Mouse (Mus musculus) c-Kit-positive CD71-negative TER-119-negative erythroid progenitor cells, embryonic 14.5 days (primary cell): ENCODE results near the gene Oprd1.
A peak's percentile ranks its signal among the peaks of the same experiment; 100 is the strongest.

Experiments used
- DNase-seq: peaks from one replicate; pipeline ENCODE4 v3.0.0-alpha.2; 2013; ENCODE audit warnings: low read depth

Gene Oprd1

GRCm38 (mm10) chr4:132144080-132144841 is at the start of gene Oprd1:
Gene Oprd1 (minus strand): TSS chr4:132144486.
- no peak for DNase-seq

- DNase-seq, result no peak
Observed at GRCm38 (mm10) chr4:132187826-132188401, 43.6 kb upstream of the Oprd1 start.

- DNase-seq, result no peak
Observed at GRCm38 (mm10) chr4:132183162-132183561, 38.9 kb upstream of the Oprd1 start.

GRCm38 (mm10) chr4:132181721-132182658 is 37.7 kb upstream of the Oprd1 start:
- DNase-seq, result no peak

GRCm38 (mm10) chr4:132180710-132181109 is 36.4 kb upstream of the Oprd1 start:
- DNase-seq, result no peak

GRCm38 (mm10) chr4:132178630-132179059 is 34.4 kb upstream of the Oprd1 start:
- DNase-seq, result peak; percentile 65

GRCm38 (mm10) chr4:132176474-132176873 is 32.2 kb upstream of the Oprd1 start:
- no peak for DNase-seq

GRCm38 (mm10) chr4:132170891-132171290 is 26.6 kb upstream of the Oprd1 start:
- DNase-seq, result no peak

- no peak for DNase-seq
Observed at GRCm38 (mm10) chr4:132169761-132170160, 25.5 kb upstream of the Oprd1 start.

- DNase-seq, result no peak
Observed at GRCm38 (mm10) chr4:132169271-132169670, 25.0 kb upstream of the Oprd1 start.

- DNase-seq, result no peak
Observed at GRCm38 (mm10) chr4:132167436-132167835, 23.1 kb upstream of the Oprd1 start.

- DNase-seq, result no peak
Observed at GRCm38 (mm10) chr4:132166350-132167290, 22.3 kb upstream of the Oprd1 start.

GRCm38 (mm10) chr4:132165691-132166090 is 21.4 kb upstream of the Oprd1 start:
- no peak for DNase-seq

- no peak for DNase-seq
Observed at GRCm38 (mm10) chr4:132156941-132157622, 12.8 kb upstream of the Oprd1 start.

- DNase-seq, result no peak
Observed at GRCm38 (mm10) chr4:132154877-132155670, 10.8 kb upstream of the Oprd1 start.

GRCm38 (mm10) chr4:132151673-132152072 is 7.4 kb upstream of the Oprd1 start:
- no peak for DNase-seq

GRCm38 (mm10) chr4:132146201-132146600 is 1.9 kb upstream of the Oprd1 start:
- no peak for DNase-seq

- no peak for DNase-seq
Observed at GRCm38 (mm10) chr4:132145092-132145491, 806 bp upstream of the Oprd1 start.

GRCm38 (mm10) chr4:132138640-132139039 is 5.6 kb downstream of the Oprd1 start:
- no peak for DNase-seq

- DNase-seq, result no peak
Observed at GRCm38 (mm10) chr4:132137013-132137412, 7.3 kb downstream of the Oprd1 start.
